Mouse (Mus musculus) midbrain, embryonic 11.5 days (tissue): ENCODE data around the gene Hesx1. TPM values are rescaled to one million over a fixed set of nuclear protein-coding genes. Genes with fewer than 3 reads are reported as not detected.

Experiments used
- ATAC-seq: fragments of 200-750 bp; cut with Nextera tagmentation; 2 replicates; pipeline ENCODE4 v1.8.0; 2017; ENCODE audit warnings: moderate TSS enrichment, moderate library complexity; ENCODE audit not compliant: low FRiP score
- DNase-seq: peaks from one replicate; pipeline ENCODE4 v3.0.0; 2015; ENCODE audit warnings: low spot score; ENCODE audit errors: missing footprints
- H3K27ac ChIP-seq: fragments of 300-500 bp; sonication (generic); 2 replicates; pipeline ENCODE4 v1.5.1; 2014; ENCODE audit warnings: low read depth, low read length
- H3K27me3 ChIP-seq: fragments of 300-500 bp; sonication (generic); 2 replicates; pipeline ENCODE4 v1.6.1; 2014; ENCODE audit warnings: mild to moderate bottlenecking, low read length, moderate library complexity, mixed read lengths; ENCODE audit not compliant: control insufficient read depth, insufficient read depth
- H3K36me3 ChIP-seq: fragments of 300-500 bp; sonication (generic); 2 replicates; pipeline ENCODE4 v1.6.1; 2014; ENCODE audit warnings: mild to moderate bottlenecking, low read length, moderate library complexity, mixed read lengths; ENCODE audit not compliant: control insufficient read depth, insufficient read depth
- H3K4me1 ChIP-seq: fragments of 300-500 bp; sonication (generic); 2 replicates; pipeline ENCODE4 v1.6.1; 2014; ENCODE audit warnings: low read length; ENCODE audit not compliant: control insufficient read depth, insufficient read depth
- H3K4me2 ChIP-seq: fragments of 300-500 bp; sonication (generic); 2 replicates; pipeline ENCODE4 v1.6.1; 2014; ENCODE audit warnings: mild to moderate bottlenecking, moderate library complexity
- H3K4me3 ChIP-seq: fragments of 300-500 bp; sonication (generic); 2 replicates; pipeline ENCODE4 v1.5.1; 2014; ENCODE audit warnings: low read depth, low read length
- H3K9ac ChIP-seq: fragments of 300-500 bp; sonication (generic); 2 replicates; pipeline ENCODE4 v1.6.1; 2014; ENCODE audit warnings: low read length
- H3K9me3 ChIP-seq: fragments of 300-500 bp; sonication (generic); 2 replicates; pipeline ENCODE4 v1.6.1; 2016; ENCODE audit warnings: low read length; ENCODE audit not compliant: control insufficient read depth
- WGBS: fragments of 180-500 bp; shearing (Covaris S2); extraction: QIAGEN DNeasy Blood & Tissue Kit; methylation state at CpG from one replicate; pipeline ENCODE4 v1.1.7; 2014; 5-methylcytosine and 5-hydroxymethylcytosine counted together
- polyA plus RNA-seq: library from polyadenylated mRNA; unstranded; fragments of >200 nt; fragmentation: Nextera tagmentation; extraction: Ambion mirVana; gene quantifications from 2 replicates; pipeline ENCODE4 v1.2.1, GENCODE M21; 2014

Gene Hesx1
- polyA plus RNA-seq, 1 experiment from 2014 or later: not detected

GRCm38 (mm10) chr14:26996257-26996656 is 2.0 kb downstream of the Hesx1 start:
- no peaks in the 10 kb centered on the region for H3K27me3 ChIP-seq
- H3K9ac ChIP-seq: no peak overlapping the region
- no peak overlapping the region for H3K27ac ChIP-seq
- no peaks in the 10 kb centered on the region; the same call in 1 of the 2 replicates for H3K4me1 ChIP-seq
- no peak overlapping the region for H3K4me2 ChIP-seq
- no peaks in the 10 kb centered on the region for H3K9me3 ChIP-seq
- DNase-seq (no peak), ATAC-seq (no peak)
- H3K4me3 ChIP-seq: no peak overlapping the region
- no peaks in the 10 kb centered on the region for H3K36me3 ChIP-seq

- 2% methylated on average over 11 of the region's 11 CpGs for WGBS
- ATAC-seq: no peak
- DNase-seq: peak; percentile 80
- no peaks in the 10 kb centered on the region for H3K27me3 ChIP-seq
- no peaks in the 10 kb centered on the region; the same call in 1 of the 2 replicates for H3K4me1 ChIP-seq
- H3K9me3 ChIP-seq: no peaks in the 10 kb centered on the region
- H3K4me3 ChIP-seq: no peak overlapping the region
- no peak overlapping the region for H3K4me2 ChIP-seq
- H3K9ac ChIP-seq: no peak overlapping the region
- no peak overlapping the region for H3K27ac ChIP-seq
- H3K36me3 ChIP-seq: no peaks in the 10 kb centered on the region
Measured at GRCm38 (mm10) chr14:27000386-27000785, 6.2 kb downstream of the Hesx1 start.

GRCm38 (mm10) chr14:27004906-27005305 is 10.7 kb downstream of the Hesx1 start:
- no peaks in the 10 kb centered on the region for H3K36me3 ChIP-seq
- H3K4me2 ChIP-seq: no peak overlapping the region
- no peak overlapping the region for H3K27ac ChIP-seq
- H3K4me1 ChIP-seq: peaks cover 7% of the 10 kb centered on the region; the same call in 1 of the 2 replicates
- ATAC-seq: no peak
- H3K9ac ChIP-seq: no peak overlapping the region
- H3K9me3 ChIP-seq: no peaks in the 10 kb centered on the region
- no peak overlapping the region for H3K4me3 ChIP-seq
- DNase-seq: no peak
- 75% methylated on average over 7 of the region's 7 CpGs for WGBS
- H3K27me3 ChIP-seq: no peaks in the 10 kb centered on the region

GRCm38 (mm10) chr14:27005937-27006336 is 11.7 kb downstream of the Hesx1 start:
- H3K36me3 ChIP-seq: no peaks in the 10 kb centered on the region
- no peak overlapping the region for H3K27ac ChIP-seq
- H3K4me1 ChIP-seq: peaks cover 7% of the 10 kb centered on the region; the same call in 1 of the 2 replicates
- H3K27me3 ChIP-seq: no peaks in the 10 kb centered on the region
- ATAC-seq: no peak
- H3K4me2 ChIP-seq: no peak overlapping the region
- no peaks in the 10 kb centered on the region for H3K9me3 ChIP-seq
- 7% methylated on average over 6 of the region's 6 CpGs for WGBS
- no peak overlapping the region for H3K4me3 ChIP-seq
- peak; percentile 89 for DNase-seq
- H3K9ac ChIP-seq: no peak overlapping the region

GRCm38 (mm10) chr14:27011561-27011960 is 17.3 kb downstream of the Hesx1 start:
- DNase-seq (no peak), ATAC-seq (no peak)
- Histone ChIP-seq H3K9me3 (no peaks in the 10 kb centered on the region), H3K27me3 (no peaks in the 10 kb centered on the region), H3K4me1 (no peaks in the 10 kb centered on the region), H3K27ac (no peak overlapping the region), H3K9ac (no peak overlapping the region), H3K36me3 (no peaks in the 10 kb centered on the region), H3K4me2 (no peak overlapping the region), H3K4me3 (no peak overlapping the region)
- 82% methylated on average over 5 of the region's 5 CpGs for WGBS

- no peak for ATAC-seq
- Histone ChIP-seq H3K4me2 (no peak overlapping the region), H3K9me3 (no peaks in the 10 kb centered on the region), H3K4me1 (no peaks in the 10 kb centered on the region), H3K36me3 (no peaks in the 10 kb centered on the region), H3K27me3 (no peaks in the 10 kb centered on the region), H3K4me3 (no peak overlapping the region), H3K27ac (no peak overlapping the region), H3K9ac (no peak overlapping the region)
- 77% methylated on average over 4 of the region's 4 CpGs for WGBS
- DNase-seq: no peak
Measured at GRCm38 (mm10) chr14:27013658-27014057, 19.4 kb downstream of the Hesx1 start.

GRCm38 (mm10) chr14:27017936-27018335 is 23.7 kb downstream of the Hesx1 start:
- no peaks in the 10 kb centered on the region for H3K27me3 ChIP-seq
- no peak for DNase-seq
- no peaks in the 10 kb centered on the region for H3K4me1 ChIP-seq
- no peak overlapping the region for H3K4me3 ChIP-seq
- ATAC-seq: no peak
- no peaks in the 10 kb centered on the region for H3K36me3 ChIP-seq
- 90% methylated on average over 2 of the region's 2 CpGs for WGBS
- H3K27ac ChIP-seq: no peak overlapping the region
- no peak overlapping the region for H3K4me2 ChIP-seq
- no peaks in the 10 kb centered on the region for H3K9me3 ChIP-seq
- H3K9ac ChIP-seq: no peak overlapping the region

- DNase-seq (no peak), ATAC-seq (no peak)
- H3K4me1 ChIP-seq: no peaks in the 10 kb centered on the region
- no peaks in the 10 kb centered on the region for H3K27me3 ChIP-seq
- no peak overlapping the region for H3K4me2 ChIP-seq
- H3K4me3 ChIP-seq: no peak overlapping the region
- no peak overlapping the region for H3K27ac ChIP-seq
- no peak overlapping the region for H3K9ac ChIP-seq
- no peaks in the 10 kb centered on the region for H3K36me3 ChIP-seq
- H3K9me3 ChIP-seq: no peaks in the 10 kb centered on the region
- WGBS: 91% methylated on average over 14 of the region's 14 CpGs
Measured at GRCm38 (mm10) chr14:27019850-27020249, 25.6 kb downstream of the Hesx1 start.

GRCm38 (mm10) chr14:27022876-27023275 is 28.7 kb downstream of the Hesx1 start:
- H3K4me2 ChIP-seq: no peak overlapping the region
- DNase-seq (peak; percentile 94), ATAC-seq (no peak)
- H3K9ac ChIP-seq: no peak overlapping the region
- 42% methylated on average over 11 of the region's 11 CpGs for WGBS
- no peaks in the 10 kb centered on the region for H3K4me1 ChIP-seq
- H3K36me3 ChIP-seq: no peaks in the 10 kb centered on the region
- H3K27ac ChIP-seq: no peak overlapping the region
- H3K4me3 ChIP-seq: no peak overlapping the region
- no peaks in the 10 kb centered on the region for H3K9me3 ChIP-seq
- no peaks in the 10 kb centered on the region for H3K27me3 ChIP-seq

- H3K9ac ChIP-seq: no peak overlapping the region
- no peak overlapping the region for H3K4me3 ChIP-seq
- H3K36me3 ChIP-seq: no peaks in the 10 kb centered on the region
- WGBS: 85% methylated on average over 4 of the region's 4 CpGs
- DNase-seq: no peak
- H3K27ac ChIP-seq: no peak overlapping the region
- H3K4me1 ChIP-seq: no peaks in the 10 kb centered on the region
- ATAC-seq: no peak
- H3K4me2 ChIP-seq: no peak overlapping the region
- H3K27me3 ChIP-seq: no peaks in the 10 kb centered on the region
- H3K9me3 ChIP-seq: no peaks in the 10 kb centered on the region
Measured at GRCm38 (mm10) chr14:27024664-27025063, 30.4 kb downstream of the Hesx1 start.
